Mouse (Mus musculus) hindbrain, embryonic 14.5 days (tissue): ENCODE results near the gene Mical2. TPM values are rescaled to one million over a fixed set of nuclear protein-coding genes. Genes with fewer than 3 reads are reported as not detected.

Source experiments
- ATAC-seq: fragments of 200-750 bp; cut with Nextera tagmentation; 2 replicates; pipeline ENCODE4 v1.8.0; 2017; ENCODE audit warnings: moderate number of reproducible peaks, mild to moderate bottlenecking, moderate TSS enrichment, moderate library complexity; ENCODE audit not compliant: low FRiP score
- DNase-seq: peaks from one replicate; pipeline ENCODE4 v3.0.0-alpha.2; 2015; ENCODE audit warnings: low spot score
- H3K27ac ChIP-seq: fragments of 300-500 bp; sonication (generic); 2 replicates; pipeline ENCODE4 v1.5.1; 2014; ENCODE audit warnings: mild to moderate bottlenecking, moderate library complexity
- H3K27me3 ChIP-seq: fragments of 300-500 bp; sonication (generic); 2 replicates; pipeline ENCODE4 v1.6.1; 2014; ENCODE audit warnings: mild to moderate bottlenecking, low read length, mixed read lengths; ENCODE audit not compliant: control insufficient read depth, insufficient read depth
- H3K36me3 ChIP-seq: fragments of 300-500 bp; sonication (generic); replicated peaks from 2 replicates; pipeline ENCODE4 v1.6.1; 2014; ENCODE audit not compliant: control insufficient read depth, insufficient read depth
- H3K4me1 ChIP-seq: fragments of 300-500 bp; sonication (generic); replicated peaks from 2 replicates; pipeline ENCODE4 v1.6.1; 2014; ENCODE audit warnings: antibody characterized with exemption, low read length, mixed read lengths; ENCODE audit not compliant: control insufficient read depth, insufficient read depth
- H3K4me2 ChIP-seq: fragments of 300-500 bp; sonication (generic); replicated peaks from 2 replicates; pipeline ENCODE4 v1.6.1; 2014; ENCODE audit warnings: mild to moderate bottlenecking, moderate library complexity
- H3K4me3 ChIP-seq: fragments of 300-500 bp; sonication (generic); replicated peaks from 2 replicates; pipeline ENCODE4 v1.5.1; 2014; ENCODE audit warnings: mild to moderate bottlenecking, low read length
- H3K9ac ChIP-seq: fragments of 300-500 bp; sonication (generic); 2 replicates; pipeline ENCODE4 v1.6.1; 2014
- H3K9me3 ChIP-seq: fragments of 300-500 bp; sonication (generic); 2 replicates; pipeline ENCODE4 v1.6.1; 2016; ENCODE audit warnings: low read length; ENCODE audit not compliant: control insufficient read depth
- WGBS: fragments of 180-500 bp; shearing (Covaris S2); extraction: QIAGEN DNeasy Blood & Tissue Kit; methylation state at CpG from one replicate; pipeline ENCODE4 v1.1.7; 2014; 5-methylcytosine and 5-hydroxymethylcytosine counted together
- polyA plus RNA-seq: library from polyadenylated mRNA; unstranded; fragments of >200 nt; fragmentation: Nextera tagmentation; extraction: Ambion mirVana; gene quantifications from 2 replicates; pipeline ENCODE4 v1.2.1, GENCODE M21; 2014

Mical2 gene
- polyA plus RNA-seq, 1 experiment from 2014 or later: 4.0 TPM

- H3K36me3 ChIP-seq: no peaks in the 10 kb centered on the region
- H3K9ac ChIP-seq: no peak overlapping the region
- H3K9me3 ChIP-seq: no peaks in the 10 kb centered on the region
- 86% methylated on average over 3 of the region's 3 CpGs for WGBS
- H3K4me3 ChIP-seq: no peak overlapping the region
- DNase-seq: no peak
- no peak for ATAC-seq
- no peaks in the 10 kb centered on the region for H3K27me3 ChIP-seq
- no peaks in the 10 kb centered on the region for H3K4me1 ChIP-seq
- H3K27ac ChIP-seq: no peak overlapping the region
- no peak overlapping the region for H3K4me2 ChIP-seq
Measured at GRCm38 (mm10) chr7:112365864-112366263, 140.2 kb downstream of the Mical2 start.

- no peak overlapping the region for H3K9ac ChIP-seq
- H3K36me3 ChIP-seq: no peaks in the 10 kb centered on the region
- no peaks in the 10 kb centered on the region for H3K4me1 ChIP-seq
- no peaks in the 10 kb centered on the region for H3K27me3 ChIP-seq
- ATAC-seq: peak; percentile 72
- 27% methylated on average over 2 of the region's 2 CpGs for WGBS
- no peaks in the 10 kb centered on the region for H3K9me3 ChIP-seq
- no peak overlapping the region for H3K4me3 ChIP-seq
- peak; percentile 95 for DNase-seq
- H3K27ac ChIP-seq: no peak overlapping the region
- H3K4me2 ChIP-seq: no peak overlapping the region
Measured at GRCm38 (mm10) chr7:112369046-112369445, 143.4 kb downstream of the Mical2 start.

GRCm38 (mm10) chr7:112369977-112370376 is 144.3 kb downstream of the Mical2 start:
- Histone ChIP-seq H3K27ac (no peak overlapping the region), H3K27me3 (no peaks in the 10 kb centered on the region), H3K9me3 (no peaks in the 10 kb centered on the region), H3K9ac (no peak overlapping the region), H3K4me1 (no peaks in the 10 kb centered on the region), H3K4me2 (no peak overlapping the region), H3K36me3 (no peaks in the 10 kb centered on the region), H3K4me3 (no peak overlapping the region)
- DNase-seq: no peak
- ATAC-seq: no peak
- WGBS: 84% methylated on average over 3 of the region's 3 CpGs

- Histone ChIP-seq H3K27me3 (no peaks in the 10 kb centered on the region), H3K4me3 (no peak overlapping the region), H3K27ac (no peak overlapping the region), H3K9me3 (no peaks in the 10 kb centered on the region), H3K4me1 (no peaks in the 10 kb centered on the region), H3K9ac (no peak overlapping the region), H3K4me2 (no peak overlapping the region), H3K36me3 (no peaks in the 10 kb centered on the region)
- no peak for ATAC-seq
- WGBS: 85% methylated on average over 2 of the region's 2 CpGs
- no peak for DNase-seq
Measured at GRCm38 (mm10) chr7:112371387-112371786, 145.7 kb downstream of the Mical2 start.

GRCm38 (mm10) chr7:112374035-112374434 is 148.4 kb downstream of the Mical2 start:
- ATAC-seq (no peak), DNase-seq (no peak)
- WGBS: 88% methylated on average over 5 of the region's 5 CpGs
- Histone ChIP-seq H3K4me3 (no peak overlapping the region), H3K27ac (no peak overlapping the region), H3K4me1 (no peaks in the 10 kb centered on the region), H3K36me3 (no peaks in the 10 kb centered on the region), H3K27me3 (peaks cover 3% of the 10 kb centered on the region; the same call in 1 of the 2 replicates), H3K4me2 (no peak overlapping the region), H3K9me3 (no peaks in the 10 kb centered on the region), H3K9ac (no peak overlapping the region)

GRCm38 (mm10) chr7:112375062-112375461 is 149.4 kb downstream of the Mical2 start:
- Histone ChIP-seq H3K27ac (no peak overlapping the region), H3K27me3 (peaks cover 3% of the 10 kb centered on the region; the same call in 1 of the 2 replicates), H3K9ac (no peak overlapping the region), H3K4me2 (no peak overlapping the region), H3K4me3 (no peak overlapping the region), H3K36me3 (no peaks in the 10 kb centered on the region), H3K9me3 (no peaks in the 10 kb centered on the region), H3K4me1 (no peaks in the 10 kb centered on the region)
- 89% methylated on average over 9 of the region's 9 CpGs for WGBS
- ATAC-seq (no peak), DNase-seq (no peak)

GRCm38 (mm10) chr7:112375900-112376299 is 150.2 kb downstream of the Mical2 start:
- no peak overlapping the region for H3K4me3 ChIP-seq
- no peak overlapping the region for H3K9ac ChIP-seq
- peaks cover 3% of the 10 kb centered on the region; the same call in 1 of the 2 replicates for H3K27me3 ChIP-seq
- DNase-seq: no peak
- no peak overlapping the region for H3K4me2 ChIP-seq
- H3K4me1 ChIP-seq: no peaks in the 10 kb centered on the region
- no peak overlapping the region for H3K27ac ChIP-seq
- no peak for ATAC-seq
- H3K36me3 ChIP-seq: no peaks in the 10 kb centered on the region
- 76% methylated on average over 5 of the region's 5 CpGs for WGBS
- no peaks in the 10 kb centered on the region for H3K9me3 ChIP-seq

GRCm38 (mm10) chr7:112376611-112377010 is 151.0 kb downstream of the Mical2 start:
- H3K9me3 ChIP-seq: no peaks in the 10 kb centered on the region
- no peak overlapping the region for H3K4me3 ChIP-seq
- no peak overlapping the region for H3K27ac ChIP-seq
- H3K27me3 ChIP-seq: peaks cover 3% of the 10 kb centered on the region; the same call in 1 of the 2 replicates
- no peaks in the 10 kb centered on the region for H3K4me1 ChIP-seq
- ATAC-seq: no peak
- no peak overlapping the region for H3K4me2 ChIP-seq
- no peak overlapping the region for H3K9ac ChIP-seq
- no peaks in the 10 kb centered on the region for H3K36me3 ChIP-seq
- DNase-seq: no peak
- WGBS: 84% methylated on average over 2 of the region's 2 CpGs

GRCm38 (mm10) chr7:112377314-112377713 is 151.7 kb downstream of the Mical2 start:
- no peaks in the 10 kb centered on the region for H3K36me3 ChIP-seq
- H3K27me3 ChIP-seq: peaks cover 3% of the 10 kb centered on the region; the same call in 1 of the 2 replicates
- peak; percentile 95 for DNase-seq
- H3K4me1 ChIP-seq: no peaks in the 10 kb centered on the region
- no peak overlapping the region for H3K27ac ChIP-seq
- no peak overlapping the region for H3K4me3 ChIP-seq
- no peak; the same call in 1 of the 2 replicates for ATAC-seq
- 42% methylated on average over 8 of the region's 8 CpGs for WGBS
- no peak overlapping the region for H3K4me2 ChIP-seq
- no peak overlapping the region for H3K9ac ChIP-seq
- H3K9me3 ChIP-seq: no peaks in the 10 kb centered on the region

- Histone ChIP-seq H3K36me3 (no peaks in the 10 kb centered on the region), H3K27ac (no peak overlapping the region), H3K4me2 (no peak overlapping the region), H3K4me3 (no peak overlapping the region), H3K27me3 (peaks cover 3% of the 10 kb centered on the region; the same call in 1 of the 2 replicates), H3K4me1 (no peaks in the 10 kb centered on the region), H3K9me3 (no peaks in the 10 kb centered on the region), H3K9ac (no peak overlapping the region)
- DNase-seq: no peak
- 86% methylated on average over 5 of the region's 5 CpGs for whole genome bisulfite sequencing
- no peak for ATAC-seq
Measured at GRCm38 (mm10) chr7:112378056-112378455, 152.4 kb downstream of the Mical2 start.
